Mouse (Mus musculus) liver, postnatal 0 days (tissue): ENCODE measurements around the gene Htr2b. TPM values are rescaled to one million over a fixed set of nuclear protein-coding genes. Genes with fewer than 3 reads are reported as not detected.

ENCODE experiments used
- ATAC-seq: fragments of 200-750 bp; cut with Nextera tagmentation; 2 replicates; pipeline ENCODE4 v1.8.0; 2017; ENCODE audit warnings: mild to moderate bottlenecking, moderate library complexity
- DNase-seq: peaks from one replicate; pipeline ENCODE4 v3.0.0-alpha.2; 2016
- H3K27ac ChIP-seq: fragments of 300-500 bp; sonication (generic); 2 replicates; pipeline ENCODE4 v1.5.1; 2014; ENCODE audit warnings: antibody characterized with exemption, moderate library complexity, mild to moderate bottlenecking, low read depth
- H3K27me3 ChIP-seq: fragments of 300-500 bp; sonication (generic); 2 replicates; pipeline ENCODE4 v1.6.1; 2014; ENCODE audit warnings: low read length, control low read depth, mixed read lengths; ENCODE audit not compliant: insufficient read depth
- H3K36me3 ChIP-seq: fragments of 300-500 bp; sonication (generic); replicated peaks from 2 replicates; pipeline ENCODE4 v1.6.1; 2014; ENCODE audit warnings: mild to moderate bottlenecking, control low read depth, low read length, moderate library complexity, mixed read lengths; ENCODE audit not compliant: insufficient read depth
- H3K4me1 ChIP-seq: fragments of 300-500 bp; sonication (generic); 2 replicates; pipeline ENCODE4 v1.6.1; 2014; ENCODE audit warnings: antibody characterized with exemption, mild to moderate bottlenecking, control low read depth; ENCODE audit not compliant: insufficient read depth
- H3K4me2 ChIP-seq: fragments of 300-500 bp; sonication (generic); 2 replicates; pipeline ENCODE4 v1.6.1; 2014; ENCODE audit warnings: low read depth, mild to moderate bottlenecking, low read length, moderate library complexity, mixed read lengths
- H3K4me3 ChIP-seq: fragments of 300-500 bp; sonication (generic); 2 replicates; pipeline ENCODE4 v1.5.1; 2014; ENCODE audit warnings: low read depth, low read length
- H3K9ac ChIP-seq: fragments of 300-500 bp; sonication (generic); replicated peaks from 2 replicates; pipeline ENCODE4 v1.6.1; 2014; ENCODE audit warnings: mild to moderate bottlenecking, moderate library complexity
- H3K9me3 ChIP-seq: fragments of 300-500 bp; sonication (generic); 2 replicates; pipeline ENCODE4 v1.6.1; 2016; ENCODE audit warnings: mild to moderate bottlenecking, control low read depth, low read length, mixed read lengths
- CTCF ChIP-seq: sonication (generic); IDR thresholded peaks from 2 replicates; pipeline ENCODE4 v1.5.1; 2016; ENCODE audit warnings: antibody characterized with exemption, low read depth
- EP300 ChIP-seq: IDR thresholded peaks from 2 replicates; pipeline ENCODE4 v1.6.1; 2016; ENCODE audit warnings: antibody characterized with exemption, low read depth, mild to moderate bottlenecking
- WGBS: fragments of 180-500 bp; shearing (Covaris S2); extraction: QIAGEN DNeasy Blood & Tissue Kit; methylation state at CpG from one replicate; pipeline ENCODE4 v1.1.7; 2014; ENCODE audit not compliant: insufficient replicate concordance; 5-methylcytosine and 5-hydroxymethylcytosine counted together
- polyA plus RNA-seq: library from polyadenylated mRNA; unstranded; fragments of >200 nt; fragmentation: Nextera tagmentation; extraction: Ambion mirVana; gene quantifications from 2 replicates; pipeline ENCODE4 v1.2.1, GENCODE M21; 2015

Gene Htr2b
- polyA plus RNA-seq, 1 experiment from 2014 or later: not detected

- Histone ChIP-seq H3K4me3 (no peak overlapping the region), H3K4me2 (no peak overlapping the region), H3K9ac (no peak overlapping the region), H3K9me3 (no peaks in the 10 kb centered on the region), H3K27ac (no peak overlapping the region), H3K4me1 (no peaks in the 10 kb centered on the region), H3K27me3 (no peaks in the 10 kb centered on the region), H3K36me3 (peaks cover 4% of the 10 kb centered on the region)
- WGBS: 77% methylated on average over 21 of the region's 21 CpGs
- DNase-seq (no peak), ATAC-seq (no peak)
- TF ChIP-seq CTCF: peak; percentile 36
- TF ChIP-seq EP300: no peak
Measured at GRCm38 (mm10) chr1:86144001-86144944, 32.5 kb upstream of the Htr2b start.

- Histone ChIP-seq H3K9me3 (no peaks in the 10 kb centered on the region), H3K4me2 (no peak overlapping the region), H3K4me3 (no peak overlapping the region), H3K9ac (no peak overlapping the region), H3K36me3 (peaks cover 14% of the 10 kb centered on the region), H3K27me3 (no peaks in the 10 kb centered on the region), H3K4me1 (no peaks in the 10 kb centered on the region), H3K27ac (no peak overlapping the region)
- TF ChIP-seq EP300: no peak
- no peak for TF ChIP-seq CTCF
- no peak for DNase-seq
- WGBS: 58% methylated on average over 4 of the region's 4 CpGs
- no peak for ATAC-seq
Measured at GRCm38 (mm10) chr1:86143165-86143564, 31.4 kb upstream of the Htr2b start.

GRCm38 (mm10) chr1:86141081-86141480 lies 29.3 kb upstream of the Htr2b start:
- no peak for DNase-seq
- H3K4me3 ChIP-seq: no peak overlapping the region
- no peaks in the 10 kb centered on the region for H3K9me3 ChIP-seq
- H3K9ac ChIP-seq: no peak overlapping the region
- ATAC-seq: no peak
- H3K27ac ChIP-seq: no peak overlapping the region
- TF ChIP-seq EP300: no peak
- TF ChIP-seq CTCF: no peak
- H3K27me3 ChIP-seq: no peaks in the 10 kb centered on the region
- no peak overlapping the region for H3K4me2 ChIP-seq
- H3K36me3 ChIP-seq: peaks cover 29% of the 10 kb centered on the region
- WGBS: 82% methylated on average over 3 of the region's 3 CpGs
- no peaks in the 10 kb centered on the region for H3K4me1 ChIP-seq

GRCm38 (mm10) chr1:86135315-86135714 lies 23.5 kb upstream of the Htr2b start:
- DNase-seq: no peak
- H3K4me1 ChIP-seq: no peaks in the 10 kb centered on the region
- H3K9me3 ChIP-seq: no peaks in the 10 kb centered on the region
- H3K4me2 ChIP-seq: no peak overlapping the region
- H3K36me3 ChIP-seq: peaks cover 68% of the 10 kb centered on the region
- H3K4me3 ChIP-seq: no peak overlapping the region
- no peak for ATAC-seq
- H3K27ac ChIP-seq: no peak overlapping the region
- no peak for TF ChIP-seq CTCF
- TF ChIP-seq EP300: no peak
- WGBS: 95% methylated on average over 6 of the region's 6 CpGs
- no peak overlapping the region for H3K9ac ChIP-seq
- no peaks in the 10 kb centered on the region for H3K27me3 ChIP-seq

- DNase-seq (no peak), ATAC-seq (no peak)
- Histone ChIP-seq H3K27me3 (no peaks in the 10 kb centered on the region), H3K4me1 (no peaks in the 10 kb centered on the region), H3K4me2 (no peak within 1 kb of the TSS), H3K9me3 (no peaks in the 10 kb centered on the region), H3K27ac (no peak within 1 kb of the TSS), H3K36me3 (peaks cover 68% of the 10 kb centered on the region), H3K4me3 (no peak within 1 kb of the TSS), H3K9ac (no peak within 1 kb of the TSS)
- WGBS: 92% methylated on average over 4 of the region's 4 CpGs
- no peak for TF ChIP-seq CTCF
- TF ChIP-seq EP300: no peak
Measured at GRCm38 (mm10) chr1:86133337-86133736, 21.6 kb upstream of the Htr2b start, which contains the start of gene Gm21972. Gm21972 (plus strand) TSS chr1:86133637.

GRCm38 (mm10) chr1:86126036-86126435 lies 14.3 kb upstream of the Htr2b start:
- ATAC-seq: no peak
- H3K4me2 ChIP-seq: no peak overlapping the region
- H3K9ac ChIP-seq: no peak overlapping the region
- TF ChIP-seq EP300: no peak
- TF ChIP-seq CTCF: no peak
- H3K27ac ChIP-seq: no peak overlapping the region
- H3K36me3 ChIP-seq: peaks cover 64% of the 10 kb centered on the region
- no peak overlapping the region for H3K4me3 ChIP-seq
- H3K4me1 ChIP-seq: no peaks in the 10 kb centered on the region
- WGBS: 95% methylated on average over 2 of the region's 2 CpGs
- no peak for DNase-seq
- no peaks in the 10 kb centered on the region for H3K9me3 ChIP-seq
- H3K27me3 ChIP-seq: no peaks in the 10 kb centered on the region
